Mouse (Mus musculus) liver, embryonic 14.5 days (tissue): ENCODE measurements around the gene Wfdc17.

Experiments used
- CTCF ChIP-seq: IDR thresholded peaks from 2 replicates; pipeline ENCODE4 v1.5.1; 2016; ENCODE audit warnings: antibody characterized with exemption, low read depth, control low read depth
- EP300 ChIP-seq: IDR thresholded peaks from 2 replicates; pipeline ENCODE4 v1.6.1; 2016; ENCODE audit warnings: antibody characterized with exemption, low read depth

- TF ChIP-seq CTCF, result no peak
- no peak for TF ChIP-seq EP300
These were observed 39.7 kb downstream of the Wfdc17 start for GRCm38 (mm10) chr11:83743525-83743924.
